Mouse (Mus musculus) urinary bladder, postnatal 36 days (tissue): ENCODE measurements around the gene Aen.

Source experiments
- DNase-seq, 2 experiments: peaks; one replicate each; pipeline ENCODE4 v3.0.0; 2022; ENCODE audit warnings: low spot score in 2 of 2, mixed read lengths in 1 of 2

The Aen gene

DNA sequence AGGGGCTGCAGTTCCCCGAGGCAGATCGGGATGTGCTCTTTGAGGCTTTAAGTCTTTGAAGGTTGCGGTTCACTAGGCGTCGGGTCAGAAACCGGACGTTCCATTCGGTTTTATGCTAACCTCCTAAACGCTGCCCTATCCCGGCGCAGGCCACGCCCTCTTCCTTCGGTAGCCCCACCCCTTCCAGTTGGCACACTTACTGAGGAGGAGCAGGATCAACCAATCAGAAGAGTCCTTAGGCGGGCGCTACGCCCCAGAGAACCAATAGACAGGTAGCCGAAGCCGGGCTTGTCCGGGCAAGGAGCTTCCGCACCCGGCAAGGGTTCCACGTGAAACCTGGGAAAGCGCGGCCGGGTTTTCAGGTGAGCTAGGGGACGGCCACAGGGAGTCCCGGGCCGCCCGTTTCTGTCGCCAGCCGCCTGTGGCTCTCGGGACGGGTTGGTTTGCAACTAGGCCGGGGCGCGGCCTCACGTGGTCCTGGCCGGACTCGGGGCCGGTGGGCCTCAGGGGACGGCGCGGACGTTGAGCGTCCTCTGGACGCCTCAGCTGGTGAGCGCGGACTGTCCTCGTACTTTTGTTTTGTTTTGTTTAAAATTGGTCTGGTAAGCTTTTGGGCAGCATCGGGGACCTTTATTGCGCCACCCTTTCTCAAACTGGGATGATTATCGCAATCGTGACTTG lies at the start of gene Aen:
Gene Aen, plus strand, starts transcription at position 202 of the 681 bp plus-strand sequence.
- DNase-seq: peak; percentile 97 to 99

DNA sequence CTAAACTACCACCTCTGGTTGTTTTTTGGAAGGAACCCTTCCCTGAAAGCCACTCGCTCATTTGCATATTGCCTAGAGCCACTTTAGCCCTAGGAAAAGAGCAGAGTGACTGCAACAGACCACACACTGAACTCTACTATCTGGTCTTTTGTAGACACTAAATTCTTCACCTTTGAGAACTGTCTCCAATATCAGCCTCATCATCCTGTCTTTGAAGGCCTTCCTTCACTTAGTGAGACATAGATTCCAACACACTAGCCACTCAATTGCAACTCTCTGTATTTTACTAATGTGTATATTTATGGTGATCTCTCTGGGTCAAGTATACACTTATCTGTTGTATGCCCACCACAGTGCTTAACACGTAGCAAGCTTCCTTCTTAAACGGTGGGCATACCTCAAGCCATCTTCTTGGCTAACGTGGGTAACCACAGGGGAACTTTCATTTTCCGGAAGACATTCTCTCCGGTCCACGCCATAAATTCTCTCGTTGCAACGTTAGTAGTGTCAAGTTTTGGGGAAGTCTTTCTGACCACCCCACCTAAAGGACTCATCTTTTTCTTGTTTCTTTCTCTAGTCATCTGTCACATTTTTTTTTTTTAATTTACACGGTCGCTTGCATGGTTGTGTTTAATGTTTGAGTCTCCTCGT lies 49.5 kb upstream of the Aen start:
- DNase-seq: no peak

DNA sequence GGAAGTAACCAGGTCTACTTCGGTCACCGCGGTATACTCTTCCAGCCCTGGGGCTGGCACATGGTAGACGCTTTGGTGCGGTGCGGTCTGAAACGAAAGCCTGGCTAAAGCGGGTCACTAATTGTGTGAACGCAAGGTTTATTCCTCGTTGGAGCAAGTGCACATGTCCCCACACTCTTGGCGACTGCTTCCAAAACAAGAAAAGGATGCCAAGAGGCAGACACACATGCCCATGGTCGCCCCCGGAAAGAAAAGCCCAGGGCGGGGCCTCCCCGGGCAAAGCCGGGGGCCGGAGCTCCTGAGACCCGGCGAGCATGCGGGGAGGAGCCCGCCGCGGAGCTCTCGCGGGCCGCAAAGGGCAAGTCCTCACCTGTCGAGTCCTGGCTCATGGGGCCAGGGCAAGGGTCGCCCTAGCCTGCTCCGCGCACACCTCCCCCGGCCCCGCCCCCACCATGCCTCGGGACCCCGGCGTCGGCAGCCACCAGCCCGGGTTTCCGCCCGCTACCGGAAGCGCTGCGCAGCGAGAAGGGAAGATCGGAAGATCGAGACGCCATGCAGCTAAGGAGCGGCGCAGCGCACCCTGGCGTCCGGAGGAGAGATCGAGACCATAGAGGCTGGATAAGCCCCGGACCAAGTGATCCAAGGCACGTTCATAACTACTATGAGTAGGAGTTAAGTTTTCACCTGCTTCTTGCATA lies 48.8 kb upstream of the Aen start, which contains the start of gene Det1:
Gene Det1, minus strand, starts transcription at position 527 of the 698 bp plus-strand sequence.
- DNase-seq: peak; percentile 81 to 90

DNA sequence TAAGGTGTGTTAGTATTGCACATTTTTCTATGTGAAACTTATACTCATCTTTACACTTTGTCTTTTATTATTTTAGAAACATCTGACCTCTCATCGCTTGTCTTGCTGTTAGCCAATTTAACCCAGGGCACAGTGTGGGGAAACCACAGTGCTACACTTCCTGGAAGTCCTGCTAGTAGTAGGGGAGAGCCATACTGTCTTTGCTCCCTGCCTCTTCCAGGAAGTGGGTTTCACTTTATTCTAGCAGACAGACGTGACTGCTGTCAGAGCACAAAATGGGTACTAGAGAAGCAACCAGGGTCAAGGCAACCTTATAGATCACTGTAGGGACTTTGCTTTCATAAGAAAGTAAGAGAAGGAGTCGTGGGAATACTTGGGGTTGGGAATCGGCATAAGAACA lies 41.6 kb upstream of the Aen start:
- no peak for DNase-seq

DNA sequence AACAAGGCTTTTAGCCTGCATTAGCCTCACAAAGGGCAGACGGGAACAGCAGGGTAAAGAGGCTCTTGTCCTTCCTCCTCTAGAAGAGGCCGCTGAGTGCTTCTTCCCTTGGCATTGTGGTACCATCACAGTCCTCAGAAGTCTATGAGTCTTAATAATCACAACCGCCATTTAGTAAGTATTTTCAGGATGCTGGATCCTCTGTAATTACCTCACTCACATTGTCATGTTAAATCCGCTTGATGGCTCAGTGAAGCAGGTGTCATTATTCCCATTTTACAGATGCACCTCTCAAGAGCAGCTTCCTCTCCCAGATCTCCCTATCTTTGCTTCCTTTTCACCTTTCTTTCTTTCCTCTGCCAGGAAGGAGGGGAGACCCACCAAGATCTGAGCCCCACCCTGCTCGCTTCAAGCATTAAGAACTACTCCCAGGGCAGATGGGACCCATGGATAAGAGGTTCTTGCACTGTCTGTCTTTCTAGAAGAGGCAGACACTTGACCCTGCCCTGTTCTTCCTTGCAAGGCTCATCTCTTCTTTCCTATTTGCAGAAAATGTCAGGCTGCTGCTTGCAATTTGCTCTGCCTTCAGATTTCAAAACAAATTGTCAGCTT lies 40.5 kb upstream of the Aen start:
- no peak for DNase-seq

- DNase-seq: no peak
Measured at GRCm38 (mm10) chr7:78863796-78864445, 31.7 kb upstream of the Aen start.

GRCm38 (mm10) chr7:78864446-78864802 lies 31.2 kb upstream of the Aen start:
- no peak for DNase-seq

GRCm38 (mm10) chr7:78865212-78865949 lies 30.3 kb upstream of the Aen start:
- DNase-seq: no peak

- no peak for DNase-seq
Measured at GRCm38 (mm10) chr7:78868731-78869130, 26.9 kb upstream of the Aen start.

DNA sequence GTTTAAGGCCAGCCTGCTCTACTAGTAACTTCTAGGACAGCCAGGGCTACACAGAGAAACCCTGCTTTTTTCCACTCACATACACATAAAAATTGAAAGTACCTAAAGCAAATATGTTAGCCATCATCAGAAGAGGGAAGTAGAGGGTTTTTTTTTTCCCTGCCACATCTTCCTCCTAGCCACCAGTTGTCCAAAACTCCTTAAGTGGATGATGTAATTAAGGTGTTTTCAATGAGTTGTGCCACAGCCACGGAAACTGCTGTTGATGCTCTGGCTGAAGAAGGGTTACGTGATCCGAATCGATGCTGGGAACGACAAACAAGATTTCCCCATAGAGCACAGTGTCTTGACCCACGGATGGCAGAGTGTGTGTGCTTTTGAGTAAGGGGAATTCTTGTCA lies 23.3 kb upstream of the Aen start:
- no peak for DNase-seq

DNA sequence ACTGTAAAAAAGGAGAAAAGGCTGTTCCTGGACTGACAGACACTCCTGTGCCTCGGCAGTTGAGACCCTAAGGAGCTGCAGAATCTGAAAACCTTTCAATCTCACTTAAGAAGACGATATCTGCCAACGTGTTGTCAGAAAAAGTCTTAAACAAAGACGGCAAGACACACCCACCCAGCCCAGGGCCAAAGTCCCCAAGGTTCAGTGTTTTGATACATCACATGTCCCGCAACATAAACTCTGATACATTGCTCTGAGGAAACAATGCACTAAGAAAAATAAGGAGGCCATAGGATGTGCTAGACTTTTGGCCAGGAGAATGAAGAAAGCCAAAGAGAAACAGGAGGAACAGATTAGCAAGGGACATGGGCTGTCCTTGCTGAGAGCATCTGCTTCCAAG lies 22.8 kb upstream of the Aen start:
- DNase-seq: no peak

- no peak for DNase-seq
Measured at GRCm38 (mm10) chr7:78881607-78882468, 13.8 kb upstream of the Aen start.

DNA sequence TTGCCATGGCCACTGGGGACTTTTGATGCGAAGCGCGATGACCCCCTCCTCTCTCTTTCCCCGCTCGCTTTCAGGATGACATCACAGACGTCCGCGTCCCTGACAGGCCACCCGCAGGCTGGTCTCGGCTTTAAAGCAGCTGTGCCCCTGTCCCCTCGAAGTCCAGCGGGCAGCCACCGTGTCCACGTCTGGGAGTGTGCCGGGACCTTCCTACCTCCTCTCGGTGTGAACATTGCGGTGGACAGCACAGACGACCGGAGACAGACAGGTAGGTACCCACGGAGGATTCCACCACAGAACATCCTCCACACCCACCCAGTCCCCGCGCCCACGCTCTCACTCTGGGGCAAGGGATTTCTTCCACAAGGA lies 13.2 kb upstream of the Aen start:
- no peak for DNase-seq

DNA sequence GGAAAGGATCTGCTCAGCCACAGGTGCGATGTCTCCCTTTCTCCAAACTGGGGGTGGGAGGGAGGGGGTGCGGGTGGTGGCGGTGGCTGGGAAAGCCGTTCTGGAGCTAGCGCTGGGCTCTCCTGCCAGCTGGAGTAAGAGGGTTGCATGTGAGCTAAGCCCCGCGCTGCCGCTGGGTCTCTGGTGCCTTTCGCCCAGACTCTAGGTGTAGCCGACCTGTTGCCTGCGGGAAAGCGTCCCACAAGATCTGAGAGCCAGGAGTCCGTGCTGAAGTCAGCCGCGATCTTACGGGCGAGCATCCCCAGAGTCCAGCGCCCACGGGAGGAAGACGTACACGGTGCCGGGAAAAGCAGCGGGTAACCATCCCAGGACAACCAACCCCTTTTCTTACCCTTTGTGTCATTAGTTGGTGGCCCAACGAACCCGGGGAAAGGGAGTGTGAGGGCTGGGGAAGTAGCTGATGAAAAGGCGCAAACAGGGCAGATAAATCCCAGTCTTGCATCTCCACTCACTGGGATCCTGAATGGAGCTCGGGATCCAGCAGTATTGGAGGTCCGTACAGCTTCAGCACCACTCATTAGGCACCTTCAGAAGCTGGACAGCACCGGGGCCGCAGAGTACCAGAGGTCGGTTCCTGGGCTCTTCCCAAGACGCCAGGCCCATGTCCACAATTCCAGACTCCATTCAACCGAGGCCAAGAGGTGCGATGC lies 12.5 kb upstream of the Aen start:
- DNase-seq: no peak

DNA sequence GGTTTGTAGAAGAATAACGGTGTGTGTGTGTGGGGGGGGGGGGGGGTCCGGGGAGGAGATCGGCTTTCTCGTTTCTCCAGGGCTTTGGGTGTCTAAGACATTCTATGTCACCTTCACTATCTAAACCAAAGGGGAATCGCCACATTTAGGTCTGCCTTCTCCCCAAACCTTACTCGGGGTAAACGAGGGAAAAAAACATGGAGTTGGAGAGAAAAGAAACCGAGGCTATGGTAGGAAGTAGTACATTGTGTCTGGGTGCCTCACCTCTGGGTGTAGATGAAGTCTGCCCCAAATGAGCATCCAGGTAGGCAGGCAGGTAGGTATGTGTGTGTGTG lies 12.0 kb upstream of the Aen start:
- DNase-seq: no peak

GRCm38 (mm10) chr7:78884139-78884538 lies 11.5 kb upstream of the Aen start:
- DNase-seq: no peak

DNA sequence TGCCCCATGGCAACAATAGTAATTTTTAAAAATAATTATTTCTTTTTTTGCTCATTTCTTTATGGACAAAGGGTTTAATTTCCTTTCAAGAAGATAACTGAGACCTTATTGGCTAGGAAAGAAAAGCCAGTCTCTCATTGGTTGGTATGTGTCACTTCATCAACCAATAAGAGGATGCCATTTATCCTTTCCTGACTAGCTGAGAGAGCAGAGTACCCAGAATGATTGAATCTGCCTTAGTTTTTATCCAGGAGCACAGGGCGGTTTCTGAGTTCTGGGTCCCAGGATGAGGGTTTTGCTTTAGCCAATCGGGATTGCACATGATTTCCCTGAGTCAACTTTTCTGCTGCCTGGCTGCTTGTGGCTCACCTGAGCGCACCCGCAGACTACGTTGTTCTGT lies 10.2 kb upstream of the Aen start:
- no peak for DNase-seq

DNA sequence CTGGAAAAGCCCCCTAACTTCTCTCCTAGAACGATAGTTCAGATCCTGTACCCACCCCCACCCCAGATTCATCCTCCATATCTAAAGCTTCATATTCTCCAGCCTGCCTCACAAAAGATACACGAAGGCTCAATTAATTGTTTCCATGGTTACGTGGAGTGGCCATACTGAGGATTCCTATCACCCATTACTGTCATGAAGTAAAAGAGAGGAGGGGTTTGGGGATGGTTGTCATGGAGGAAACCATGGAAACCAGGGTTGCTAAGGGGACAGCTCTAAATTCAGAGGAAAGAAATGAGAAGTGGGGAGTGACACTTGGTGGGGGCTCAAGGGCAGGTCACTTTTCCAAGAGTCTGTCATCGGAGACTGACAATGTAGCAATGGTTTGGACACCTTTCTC lies 9.2 kb upstream of the Aen start:
- DNase-seq: no peak

- no peak for DNase-seq
Measured at GRCm38 (mm10) chr7:78887431-78887842, 8.2 kb upstream of the Aen start.

GRCm38 (mm10) chr7:78890641-78891040 lies 5.0 kb upstream of the Aen start:
- peak; percentile 77 to 84 for DNase-seq
